Mouse (Mus musculus): ENCODE measurements around the gene Dpp9. TPM values are rescaled to one million over a fixed set of nuclear protein-coding genes. Genes with fewer than 3 reads are reported as not detected.
"Not testable (repeated sequence)": the region's sequence is repeated elsewhere in the genome, so short reads cannot be mapped to it uniquely, and the experiment has no call there.

Gene Dpp9
- 10 to 100 TPM; 30.0 to 30.5 TPM for total RNA-seq (2021)
- long read RNA-seq, experiment 1, transcript Dpp9-201 (21 exons, 3,374 nt), result major isoform, 13 of 29 reads
- long read RNA-seq, experiment 1, partial matches to known transcripts, result 5 of 29 reads
- long read RNA-seq, experiment 1, other reads (novel, unspliced or antisense), result 11 of 29 reads
- long read RNA-seq, experiment 2, transcript Dpp9-201 (21 exons, 3,374 nt), result major isoform, 32 of 55 reads
- long read RNA-seq, experiment 2, partial matches to known transcripts, result 13 of 55 reads
- long read RNA-seq, experiment 2, other reads (novel, unspliced or antisense), result 10 of 55 reads

DNA sequence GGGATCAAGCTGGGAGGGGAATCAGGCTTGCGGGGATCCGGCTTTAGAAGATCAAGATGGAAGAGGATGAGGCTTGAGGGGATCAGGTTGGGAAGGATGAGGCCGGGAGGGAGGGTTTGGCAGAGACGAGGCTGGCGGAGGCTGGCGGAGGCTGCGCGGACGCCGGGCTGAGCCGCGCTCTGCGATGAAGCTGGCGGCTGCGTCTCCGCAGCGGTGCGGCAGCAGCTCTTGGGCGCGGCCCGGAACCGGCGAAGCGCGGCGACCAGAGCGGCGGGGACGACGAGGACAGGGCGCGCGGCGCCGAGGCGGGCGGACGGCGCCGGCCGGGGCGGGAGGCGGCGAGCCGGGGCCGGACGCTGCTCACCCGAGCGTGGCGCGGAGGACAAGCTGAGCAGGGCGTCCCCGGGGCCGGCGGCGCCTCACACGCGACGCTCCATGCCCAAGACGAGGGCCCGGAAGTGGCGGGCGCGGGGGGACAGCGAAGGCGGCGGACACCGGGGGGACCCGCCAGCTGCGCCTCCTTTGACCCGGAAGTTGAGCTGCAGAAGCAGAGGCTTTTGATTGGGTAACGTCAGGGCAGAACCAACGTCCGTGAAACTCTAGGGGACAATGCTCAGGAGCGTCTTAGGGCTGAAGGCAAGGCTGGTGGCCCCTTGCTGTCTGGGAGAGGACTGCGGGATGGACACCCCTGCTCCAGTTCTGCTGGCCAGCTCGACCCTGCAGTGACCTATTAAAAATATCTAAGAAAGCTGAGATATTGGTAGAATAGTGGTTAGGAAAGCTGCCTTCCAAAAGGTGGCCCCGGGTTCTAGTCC is at the start of gene Dpp9:
Dpp9 (minus strand) TSS at position 529 of the 815 bp plus-strand sequence.
- DNase-seq (ENCODE audit: low spot score in 2 of 2), result peak; percentile 77 to 90

DNA sequence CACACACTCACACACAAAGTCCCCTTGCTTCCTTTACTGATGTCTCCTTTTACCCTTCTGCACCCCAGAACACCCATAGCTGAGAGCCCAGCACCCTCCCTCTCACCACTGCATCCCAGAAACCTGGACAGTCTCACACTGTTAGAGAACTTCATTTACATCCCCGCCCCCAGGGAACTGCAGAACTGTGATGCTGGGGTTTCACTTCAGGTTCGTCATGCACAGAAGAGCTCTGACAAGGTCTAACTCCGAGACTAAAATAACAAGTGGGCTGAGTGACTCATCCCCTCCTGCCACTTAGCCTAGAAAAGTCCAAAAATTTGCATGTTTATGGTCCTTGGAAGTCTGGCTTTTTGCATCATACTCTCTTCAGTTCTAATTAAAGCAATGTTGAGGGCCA is 47.6 kb upstream of the Dpp9 start:
- DNase-seq (ENCODE audit: low spot score in 2 of 2), result no peak

DNA sequence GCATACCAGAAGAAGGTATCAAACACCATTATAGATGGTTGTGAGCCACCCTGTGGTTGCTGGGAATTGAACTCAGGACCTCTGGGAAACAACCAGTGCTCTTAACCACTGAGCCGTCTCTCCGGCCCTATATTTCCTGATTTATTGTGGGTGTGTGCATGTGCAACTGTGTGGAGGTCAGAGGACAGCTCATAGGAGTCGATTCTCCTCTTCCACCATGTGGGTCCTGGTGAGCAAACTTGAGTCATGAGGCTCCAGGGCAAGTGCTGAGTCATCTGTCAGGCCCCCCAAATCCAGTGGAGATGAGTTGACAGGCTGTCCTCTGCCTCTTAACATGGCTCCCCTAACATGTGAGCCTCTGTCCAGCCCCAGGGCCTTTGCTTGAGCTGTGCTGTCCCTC is 47.2 kb upstream of the Dpp9 start:
- no peak for DNase-seq (ENCODE audit: low spot score in 2 of 2)

DNA sequence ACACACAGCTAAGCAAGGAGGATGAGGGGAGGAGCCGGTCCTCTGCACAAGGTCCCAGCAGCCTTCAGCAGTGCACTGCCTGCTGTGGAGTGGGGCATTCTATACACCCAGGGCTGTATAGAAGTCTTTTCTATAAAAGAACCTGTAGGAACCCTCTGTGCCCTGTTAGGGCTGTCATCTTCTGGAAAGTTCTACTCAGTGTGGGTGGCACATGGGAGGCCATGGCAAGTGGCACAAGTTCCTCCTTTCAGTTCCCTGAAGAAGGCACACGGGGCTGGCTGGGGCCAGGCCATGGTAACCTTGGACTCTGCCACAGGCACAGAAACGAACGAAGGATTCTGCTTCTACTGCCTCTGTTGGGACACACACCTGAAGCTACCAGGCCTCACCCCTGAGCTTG is 46.3 kb upstream of the Dpp9 start:
- no peak for DNase-seq (ENCODE audit: low spot score in 2 of 2)

DNA sequence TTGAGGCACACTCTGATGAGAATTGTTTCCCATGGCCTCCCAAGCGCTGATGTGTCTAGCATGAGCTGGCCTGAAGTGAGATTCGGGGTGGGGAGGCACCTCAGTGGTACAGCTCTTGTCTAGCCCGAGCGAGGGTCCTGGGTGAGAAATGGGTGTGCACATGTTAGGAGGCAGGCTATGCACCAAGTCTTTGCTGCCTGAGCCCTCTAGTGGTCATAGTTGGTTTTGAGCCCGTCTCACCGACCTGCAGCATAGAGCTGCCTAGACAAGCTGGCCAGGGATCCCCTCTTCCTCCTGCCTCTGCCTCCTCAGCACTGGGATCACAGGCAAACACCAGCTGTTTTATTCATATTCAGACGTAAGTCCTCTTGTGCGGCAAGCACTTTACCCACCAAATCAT is 45.3 kb upstream of the Dpp9 start:
- peak in 1 of 2 experiments; percentile 77 for DNase-seq (ENCODE audit: low spot score in 2 of 2)

DNA sequence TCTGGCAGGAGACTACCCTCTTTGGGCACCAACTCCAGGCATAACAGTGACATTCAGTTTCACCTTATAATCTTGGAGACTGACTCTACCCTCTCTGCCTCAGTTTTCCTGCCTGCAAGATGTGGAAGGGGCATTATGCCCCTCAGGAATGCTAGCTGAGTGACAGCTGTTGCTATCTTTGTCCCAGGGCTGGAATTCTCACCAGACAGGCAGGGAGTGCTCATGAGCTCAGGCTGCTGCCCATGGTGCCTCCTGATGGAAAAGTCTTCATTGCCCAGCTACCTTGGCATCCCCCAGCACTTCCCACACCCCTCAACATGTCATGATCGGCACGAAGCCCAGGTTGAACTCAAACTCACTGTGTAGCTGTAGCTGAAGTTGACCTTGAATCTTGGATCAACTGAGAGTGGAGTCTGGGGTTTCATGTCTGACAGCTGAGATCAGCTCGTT is 44.0 kb upstream of the Dpp9 start:
- DNase-seq (ENCODE audit: low spot score in 2 of 2), result no peak

DNA sequence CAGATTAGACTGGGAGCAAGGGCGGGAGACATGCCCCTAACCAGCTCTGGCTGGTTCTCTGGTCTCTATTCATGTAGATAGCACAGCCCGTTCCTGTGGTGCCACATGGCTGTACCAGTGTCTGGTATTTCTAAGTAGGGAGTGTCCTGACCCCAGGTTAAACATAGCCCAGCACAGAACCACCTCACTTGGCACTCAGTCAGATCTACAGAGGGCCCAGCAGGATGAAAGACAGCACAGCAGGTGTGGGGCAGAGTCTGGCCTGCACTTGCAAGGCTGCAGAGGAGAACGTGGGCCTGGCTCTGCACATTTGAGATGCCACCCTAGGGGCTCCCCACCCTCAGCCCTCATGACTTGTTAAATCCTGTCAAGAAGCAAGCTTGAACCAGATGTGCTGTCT is 42.5 kb upstream of the Dpp9 start:
- no peak for DNase-seq (ENCODE audit: low spot score in 2 of 2)

DNA sequence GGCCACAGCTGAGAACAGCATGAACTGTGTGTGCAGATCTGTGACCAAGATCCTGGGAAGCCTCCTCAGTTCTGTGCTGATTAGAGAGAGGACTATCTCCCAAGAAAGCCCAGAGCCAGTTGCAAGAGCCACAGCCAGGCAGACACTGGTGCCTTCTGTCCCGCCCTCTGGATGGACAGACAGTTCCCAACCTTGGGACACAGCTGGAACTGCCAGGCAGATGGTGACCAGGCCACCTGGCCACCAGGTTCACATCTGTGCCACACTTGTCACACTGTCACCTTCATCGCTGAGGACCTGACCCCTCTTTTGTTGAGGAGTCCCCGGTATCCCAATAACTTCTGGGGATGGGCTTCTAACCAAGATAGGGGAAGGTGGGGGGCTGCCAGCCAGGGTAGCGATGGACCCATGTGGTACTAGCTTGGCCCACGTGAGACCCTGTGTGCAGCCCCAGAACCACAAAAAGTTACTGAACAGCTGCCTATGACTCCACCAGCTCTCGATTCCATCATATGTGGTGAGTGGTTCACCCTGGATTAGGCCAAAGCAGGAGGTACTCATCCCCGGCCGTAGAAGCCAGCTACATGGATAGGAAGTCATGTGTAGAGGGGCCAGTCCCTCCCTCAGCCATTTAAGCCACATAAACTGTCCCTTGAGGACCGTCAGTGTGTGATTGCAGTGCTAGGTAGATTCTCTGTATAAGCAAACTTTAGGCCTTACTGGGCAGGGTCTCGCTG is 40.8 kb upstream of the Dpp9 start:
- DNase-seq (ENCODE audit: low spot score in 2 of 2), result no peak

DNA sequence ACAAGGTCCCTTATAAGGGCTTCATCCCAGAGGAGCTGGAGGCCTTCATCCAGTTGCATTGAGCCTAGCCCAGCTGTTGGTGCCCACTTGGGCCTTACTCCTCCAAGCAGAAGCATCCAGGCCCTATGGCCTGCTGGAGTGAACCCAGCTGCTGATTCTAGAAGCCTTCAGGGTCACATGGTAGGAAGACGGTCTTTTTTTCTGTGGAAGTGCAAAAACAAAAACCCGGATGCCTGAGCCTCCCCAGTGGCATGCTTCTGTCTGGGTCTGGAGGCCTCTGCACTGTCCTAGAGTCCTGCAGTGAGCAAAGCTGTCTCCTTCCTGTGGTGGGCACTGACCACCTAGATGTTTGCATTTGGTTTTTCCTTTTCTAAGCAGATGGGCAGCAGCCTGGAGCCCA is 40.1 kb upstream of the Dpp9 start:
- not testable (repeated sequence) for DNase-seq (ENCODE audit: low spot score in 2 of 2)

DNA sequence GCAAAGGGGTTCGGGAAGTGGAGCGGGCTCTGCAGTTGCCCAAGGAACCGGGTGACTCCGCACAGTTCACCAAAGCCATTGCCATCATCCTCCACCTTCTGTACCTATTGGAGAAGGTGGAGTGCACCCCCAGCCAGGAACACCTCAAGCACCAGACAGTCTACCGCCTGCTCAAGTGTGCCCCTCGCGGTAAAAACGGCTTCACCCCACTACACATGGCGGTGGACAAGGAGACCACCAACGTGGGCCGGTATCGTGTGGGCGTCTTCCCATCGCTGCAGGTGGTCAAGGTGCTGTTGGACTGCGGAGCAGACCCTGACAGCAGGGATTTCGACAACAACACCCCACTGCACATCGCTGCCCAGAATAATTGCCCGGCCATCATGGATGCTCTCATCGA is 39.6 kb upstream of the Dpp9 start:
- DNase-seq (ENCODE audit: low spot score in 2 of 2), result not testable (repeated sequence)

DNA sequence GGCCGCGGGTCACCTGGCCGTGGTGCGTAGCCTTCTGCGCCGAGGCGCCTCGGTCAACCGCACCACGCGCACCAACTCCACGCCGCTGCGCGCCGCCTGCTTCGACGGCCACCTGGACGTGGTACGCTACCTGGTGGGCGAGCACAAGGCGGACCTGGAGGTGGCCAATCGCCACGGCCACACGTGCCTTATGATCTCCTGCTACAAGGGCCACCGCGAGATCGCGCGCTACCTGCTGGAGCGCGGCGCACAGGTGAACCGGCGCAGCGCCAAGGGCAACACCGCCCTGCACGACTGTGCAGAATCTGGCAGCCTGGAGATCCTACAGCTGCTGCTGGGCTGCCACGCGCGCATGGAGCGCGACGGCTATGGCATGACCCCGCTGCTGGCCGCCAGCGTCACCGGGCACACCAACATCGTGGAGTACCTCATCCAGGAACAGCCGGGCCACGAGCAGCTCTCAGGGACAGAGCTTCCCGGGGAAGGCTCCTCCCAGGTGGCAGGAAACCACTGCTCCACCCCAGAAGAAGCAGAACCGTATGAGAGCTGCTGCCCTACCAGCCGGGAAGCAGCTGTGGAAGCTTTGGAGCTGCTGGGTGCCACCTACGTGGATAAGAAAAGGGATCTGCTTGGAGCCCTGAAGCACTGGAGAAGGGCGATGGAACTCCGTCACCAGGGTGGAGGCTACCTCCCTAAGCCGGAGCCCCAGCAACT is 38.6 kb upstream of the Dpp9 start:
- DNase-seq (ENCODE audit: low spot score in 2 of 2), result no peak

DNA sequence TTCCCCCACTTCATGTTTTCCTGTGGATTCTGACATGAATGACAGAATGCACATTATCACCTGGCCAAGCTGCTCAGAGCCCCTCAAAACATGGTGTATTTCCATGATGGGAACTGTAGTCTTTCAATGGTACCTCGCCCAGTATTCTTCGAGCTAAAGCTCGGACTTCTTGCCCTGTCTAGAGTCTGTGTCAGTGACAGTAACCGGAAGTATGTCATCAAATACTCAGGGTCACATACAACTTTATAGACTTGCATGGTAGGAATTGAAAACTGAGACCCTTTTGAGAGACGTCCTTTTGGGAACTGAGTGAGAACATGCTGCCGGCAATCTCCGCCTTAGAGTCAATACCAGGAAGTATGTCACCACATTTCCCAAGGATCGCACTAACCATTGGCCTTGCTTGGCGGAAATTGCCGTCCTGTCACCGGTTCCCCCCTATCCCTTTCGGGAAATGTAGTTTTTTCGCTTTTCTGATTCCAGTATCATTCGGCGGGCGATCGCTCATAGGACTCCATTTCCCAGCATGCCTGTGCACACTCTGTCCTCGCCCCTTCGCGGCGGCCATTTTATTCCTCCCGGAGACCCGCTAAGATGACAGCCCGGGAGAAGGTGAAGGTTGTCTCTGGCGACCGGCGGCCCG is 37.7 kb upstream of the Dpp9 start, which contains the start of gene Fem1a:
Fem1a (plus strand) TSS at position 572 of the 643 bp plus-strand sequence.
- peak; percentile 75 to 89 for DNase-seq (ENCODE audit: low spot score in 2 of 2)

DNA sequence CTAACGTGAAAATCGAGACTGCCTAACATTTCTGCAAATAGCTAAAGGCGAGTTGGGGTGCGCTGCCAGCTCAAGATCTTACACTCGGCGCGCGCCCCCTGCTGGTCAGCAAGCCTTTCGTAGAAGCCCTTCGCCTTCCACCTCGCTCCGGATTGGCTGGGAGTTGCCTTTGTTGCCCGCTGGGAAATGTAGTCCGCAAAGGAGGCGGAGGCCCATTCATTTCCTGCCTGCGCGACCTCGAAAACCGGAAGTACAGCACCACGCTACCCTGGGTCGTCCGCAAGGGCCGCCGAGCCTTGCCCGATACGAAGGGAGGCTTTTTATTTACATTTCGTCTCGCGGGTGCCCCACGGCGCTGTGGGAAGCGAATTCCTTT is 37.1 kb upstream of the Dpp9 start:
- DNase-seq (ENCODE audit: low spot score in 2 of 2), result peak; percentile 96 to 99

DNA sequence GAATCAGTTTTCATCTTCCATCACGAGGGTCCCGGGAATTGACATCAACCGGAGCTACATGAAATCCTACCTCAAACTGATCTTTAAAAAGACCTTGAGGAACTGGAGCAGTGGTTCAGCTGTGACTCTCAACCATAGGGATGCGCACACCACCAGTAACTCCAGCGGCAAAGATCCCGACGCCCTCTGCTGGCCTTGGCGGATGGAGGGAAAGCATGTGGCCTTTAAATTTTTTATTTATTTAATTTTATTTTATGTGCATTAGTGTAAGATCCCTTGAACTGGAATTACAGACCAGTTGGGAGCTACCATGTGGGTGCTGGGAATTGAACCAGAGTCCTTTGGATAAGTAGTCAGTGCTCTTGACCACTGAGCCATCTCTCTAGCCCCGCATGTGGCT is 36.7 kb upstream of the Dpp9 start:
- peak in 1 of 2 experiments; percentile 57 for DNase-seq (ENCODE audit: low spot score in 2 of 2)

DNA sequence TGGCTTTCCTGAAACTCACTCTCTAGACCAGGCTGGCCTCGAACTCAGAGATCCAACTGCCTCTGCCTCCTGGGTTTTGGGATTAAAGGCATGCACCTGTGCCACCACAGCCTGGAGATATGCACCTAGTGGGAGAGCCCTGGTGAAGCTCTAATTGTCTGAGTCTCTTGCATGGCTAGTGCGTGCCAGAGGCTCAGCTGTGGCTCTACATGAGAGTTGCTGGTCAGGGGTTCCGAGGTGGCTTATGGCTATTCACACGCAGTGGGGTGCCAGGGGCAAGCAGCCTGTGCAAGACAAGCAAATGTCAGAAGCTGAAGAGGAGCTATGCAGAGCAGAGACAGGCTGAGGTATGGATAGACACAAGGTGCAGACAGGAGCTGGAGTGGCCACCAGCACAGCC is 36.0 kb upstream of the Dpp9 start:
- no peak for DNase-seq (ENCODE audit: low spot score in 2 of 2)

DNA sequence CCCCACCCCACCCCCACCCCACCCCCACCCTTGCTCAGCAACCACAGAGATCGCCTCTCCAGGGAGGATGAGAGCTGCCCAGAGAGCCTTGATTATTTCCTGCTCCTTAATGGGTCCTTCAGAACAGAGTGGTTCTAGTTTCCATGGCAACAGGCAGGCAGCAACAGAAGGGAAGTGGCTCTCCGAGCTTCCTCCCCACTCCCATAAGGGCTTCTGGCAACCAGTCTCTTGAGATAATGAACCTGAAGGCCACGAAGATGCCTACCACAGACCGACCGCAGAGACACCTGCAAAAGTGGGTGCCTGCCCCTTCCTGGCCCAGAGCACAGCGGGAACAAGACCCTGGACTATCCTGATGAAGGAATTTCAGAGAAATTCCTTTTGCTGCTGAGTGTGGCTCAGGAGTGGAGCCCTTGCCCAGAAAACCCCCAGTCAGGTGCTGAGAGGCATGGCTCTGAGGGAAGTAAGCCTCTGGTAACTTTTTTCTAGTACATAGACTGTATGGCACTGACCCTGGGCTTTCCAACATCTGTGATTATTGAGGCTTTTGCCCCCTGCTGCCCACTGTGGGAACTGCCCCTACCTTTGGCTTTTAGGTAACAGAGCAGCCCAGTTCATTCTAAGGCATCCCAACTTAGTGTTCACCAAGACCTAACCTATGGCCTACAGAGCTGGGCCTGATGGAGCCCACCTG is 32.6 kb upstream of the Dpp9 start:
- peak in 1 of 2 experiments; percentile 60 for DNase-seq (ENCODE audit: low spot score in 2 of 2)

DNA sequence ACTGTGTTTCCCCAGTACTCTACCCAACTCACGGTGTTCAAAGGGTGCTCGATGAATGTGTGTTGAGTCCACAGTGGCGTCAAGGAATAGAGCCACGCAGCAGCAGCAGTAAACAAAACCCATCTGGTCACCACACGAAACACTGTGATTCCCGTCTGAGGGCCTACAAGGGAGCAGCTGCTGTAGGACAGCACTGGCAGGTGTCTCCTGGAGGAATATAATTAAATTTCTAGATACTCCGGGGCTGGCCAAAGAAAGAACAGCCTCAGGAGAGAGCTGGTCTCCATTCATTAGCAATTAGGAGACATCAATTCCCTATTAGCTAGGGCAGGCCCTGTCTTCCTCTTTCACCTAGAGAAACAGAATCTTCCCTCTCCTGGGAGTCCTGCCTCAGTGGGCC is 26.9 kb upstream of the Dpp9 start:
- DNase-seq (ENCODE audit: low spot score in 2 of 2), result no peak

DNA sequence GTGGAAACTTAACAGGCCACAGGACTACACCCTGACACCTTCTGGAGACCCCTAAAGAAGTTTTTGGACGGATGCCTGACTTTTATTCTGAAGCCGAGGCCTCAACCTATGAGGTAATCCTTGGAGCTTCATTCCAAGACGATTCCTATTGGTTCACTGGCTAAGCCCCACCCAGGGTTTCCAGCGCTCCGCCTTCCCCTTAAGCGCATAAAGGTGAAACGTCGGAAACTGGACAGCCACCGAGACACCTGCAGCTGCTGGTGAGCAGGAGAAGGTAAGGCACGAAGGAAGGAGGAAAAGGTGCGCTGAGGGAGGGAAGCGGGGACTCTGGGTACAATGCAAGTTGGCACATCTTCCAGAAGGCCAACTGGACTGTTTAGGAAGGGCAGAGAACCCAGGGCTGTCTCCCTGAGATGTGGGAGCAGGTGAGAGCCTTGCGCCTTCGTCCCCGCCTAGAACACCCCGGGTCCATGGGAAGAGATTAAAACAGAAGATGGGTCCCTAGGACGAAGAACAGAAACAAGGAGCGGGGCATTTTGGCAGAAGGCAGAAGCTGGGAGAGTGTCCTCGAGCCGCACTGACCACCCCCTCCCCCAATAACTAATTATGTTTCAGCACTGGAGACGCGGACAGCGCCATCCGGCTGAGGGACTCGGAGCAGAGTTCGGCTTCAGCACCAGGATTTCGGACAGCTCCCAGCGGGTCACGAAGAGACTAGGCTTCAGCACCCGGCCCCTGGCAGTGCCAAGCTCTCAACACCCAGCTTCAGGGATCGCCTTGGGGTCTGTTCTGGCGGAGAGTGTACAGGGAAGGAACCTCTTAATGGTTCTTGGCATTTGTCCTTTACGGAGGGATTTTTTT is 23.1 kb upstream of the Dpp9 start:
- DNase-seq (ENCODE audit: low spot score in 2 of 2), result peak; percentile 85 to 94

All from gastrocnemius, postnatal 4 days (tissue).